Mouse (Mus musculus) small intestine, adult 2 months (tissue): ENCODE data around the gene Cmc1.

Experiments
- CTCF ChIP-seq: fragments of 200-500 bp; IDR thresholded peaks from 2 replicates; pipeline ENCODE4 v1.5.1; 2012; ENCODE audit warnings: low read depth, mild to moderate bottlenecking, control low read depth, inconsistent platforms, low read length, moderate library complexity, mixed read lengths; ENCODE audit not compliant: insufficient replicate concordance, insufficient read length; ENCODE audit errors: extremely low read depth
- POLR2A ChIP-seq: fragments of 200-500 bp; IDR thresholded peaks from 2 replicates; pipeline ENCODE4 v1.6.1; 2012; ENCODE audit warnings: low read depth, mild to moderate bottlenecking, control low read depth, inconsistent platforms, low read length, moderate library complexity

GRCm38 (mm10) chr9:118043581-118043980 is 106.4 kb downstream of the Cmc1 start:
- TF ChIP-seq POLR2A: no peak
- no peak for TF ChIP-seq CTCF
